Mouse (Mus musculus): ENCODE data around the gene Lsm12. TPM values are rescaled to one million over a fixed set of nuclear protein-coding genes. Genes with fewer than 3 reads are reported as not detected.

Gene Lsm12
- polyA plus RNA-seq (2015; fragmentation: Nextera tagmentation; extraction: Ambion mirVana) = 92.6 and 95.3 TPM in 2 replicates

- Histone ChIP-seq H3K36me3 (peaks cover 28% of the 10 kb centered on the region), H3K27me3 (no peaks in the 10 kb centered on the region), H3K4me1 (replicated peaks) (peaks cover 57% of the 10 kb centered on the region), H3K9ac (peak within 1 kb of the TSS; percentile 93), H3K9me3 (replicated peaks) (no peaks in the 10 kb centered on the region), H3K4me2 (peak within 1 kb of the TSS; percentile 71), H3K27ac (peak within 1 kb of the TSS; percentile 89), H3K4me3 (replicated peaks) (peak within 1 kb of the TSS; percentile 84)
- DNase-seq (peak; percentile 93), ATAC-seq (ENCODE audit: low read depth) (peak; percentile 84)
- WGBS (ENCODE audit: insufficient replicate concordance) = under 1% methylated on average over 70 of the region's 70 CpGs
Measured at GRCm38 (mm10) chr11:102184646-102185495, at the start of gene Lsm12. TSS of gene Lsm12 (minus strand) at chr11:102185296.

GRCm38 (mm10) chr11:102230006-102230741, 45.1 kb upstream of the Lsm12 start, which contains the start of gene Hdac5:
TSS of gene Hdac5 (minus strand) at chr11:102230166.
- DNase-seq (peak; percentile 96), ATAC-seq (ENCODE audit: low read depth) (peak; percentile 95)
- WGBS (ENCODE audit: insufficient replicate concordance) = 1% methylated on average over 41 of the region's 49 CpGs
- H3K9me3 ChIP-seq (replicated peaks) = no peaks in the 10 kb centered on the region
- H3K4me2 ChIP-seq = peak within 1 kb of the TSS; percentile 97
- H3K27ac ChIP-seq = peak within 1 kb of the TSS; percentile 82
- no peaks in the 10 kb centered on the region for H3K36me3 ChIP-seq
- H3K9ac ChIP-seq = peak within 1 kb of the TSS; percentile 89
- peaks cover 33% of the 10 kb centered on the region for H3K4me1 ChIP-seq (replicated peaks)
- peaks cover 39% of the 10 kb centered on the region for H3K27me3 ChIP-seq
- H3K4me3 ChIP-seq (replicated peaks) = peak within 1 kb of the TSS; percentile 80

GRCm38 (mm10) chr11:102229331-102229953, 44.3 kb upstream of the Lsm12 start:
- Histone ChIP-seq H3K27ac (peak overlapping the region; percentile 82), H3K27me3 (peaks cover 47% of the 10 kb centered on the region), H3K9me3 (replicated peaks) (no peaks in the 10 kb centered on the region), H3K36me3 (no peaks in the 10 kb centered on the region), H3K4me2 (peak overlapping the region; percentile 97), H3K4me3 (replicated peaks) (peak overlapping the region; percentile 80), H3K4me1 (replicated peaks) (peaks cover 40% of the 10 kb centered on the region), H3K9ac (peak overlapping the region; percentile 89)
- DNase-seq (peak; percentile 18), ATAC-seq (ENCODE audit: low read depth) (peak; percentile 64)
- WGBS (ENCODE audit: insufficient replicate concordance) = 1% methylated on average over 47 of the region's 47 CpGs

- H3K27me3 ChIP-seq = peaks cover 47% of the 10 kb centered on the region
- H3K36me3 ChIP-seq = no peaks in the 10 kb centered on the region
- DNase-seq (no peak), ATAC-seq (ENCODE audit: low read depth) (no peak)
- WGBS (ENCODE audit: insufficient replicate concordance) = 23% methylated on average over 7 of the region's 7 CpGs
- H3K4me1 ChIP-seq (replicated peaks) = peaks cover 47% of the 10 kb centered on the region
- H3K4me3 ChIP-seq (replicated peaks) = peak overlapping the region; percentile 80
- H3K4me2 ChIP-seq = peak overlapping the region; percentile 97
- H3K9ac ChIP-seq = peak overlapping the region; percentile 89
- H3K27ac ChIP-seq = no peak overlapping the region
- H3K9me3 ChIP-seq (replicated peaks) = no peaks in the 10 kb centered on the region
Measured at GRCm38 (mm10) chr11:102228646-102229268, 43.7 kb upstream of the Lsm12 start.

- Histone ChIP-seq H3K9ac (no peak overlapping the region), H3K27ac (no peak overlapping the region), H3K4me2 (peak overlapping the region; percentile 97), H3K36me3 (no peaks in the 10 kb centered on the region), H3K9me3 (replicated peaks) (no peaks in the 10 kb centered on the region), H3K27me3 (peaks cover 51% of the 10 kb centered on the region), H3K4me1 (replicated peaks) (peaks cover 53% of the 10 kb centered on the region), H3K4me3 (replicated peaks) (peak overlapping the region; percentile 80)
- WGBS (ENCODE audit: insufficient replicate concordance) = 31% methylated on average over 9 of the region's 9 CpGs
- DNase-seq (no peak), ATAC-seq (ENCODE audit: low read depth) (no peak)
Measured at GRCm38 (mm10) chr11:102228191-102228545, 43.1 kb upstream of the Lsm12 start.

- H3K4me1 ChIP-seq (replicated peaks) = peaks cover 59% of the 10 kb centered on the region
Measured at GRCm38 (mm10) chr11:102227270-102228190, 42.4 kb upstream of the Lsm12 start.

GRCm38 (mm10) chr11:102226067-102226978, 41.2 kb upstream of the Lsm12 start:
- no peak overlapping the region for H3K4me2 ChIP-seq
- WGBS (ENCODE audit: insufficient replicate concordance) = 81% methylated on average over 12 of the region's 12 CpGs
- no peak overlapping the region for H3K4me3 ChIP-seq (replicated peaks)
- no peak overlapping the region for H3K9ac ChIP-seq
- DNase-seq (no peak), ATAC-seq (ENCODE audit: low read depth) (no peak)
- no peaks in the 10 kb centered on the region for H3K9me3 ChIP-seq (replicated peaks)
- no peak overlapping the region for H3K27ac ChIP-seq
- no peaks in the 10 kb centered on the region for H3K36me3 ChIP-seq
- H3K4me1 ChIP-seq (replicated peaks) = peaks cover 69% of the 10 kb centered on the region
- H3K27me3 ChIP-seq = peaks cover 51% of the 10 kb centered on the region

More at GRCm38 (mm10) chr11:102227270-102228190, 42.4 kb upstream of the Lsm12 start:
- ATAC-seq (ENCODE audit: low read depth) (no peak), DNase-seq (no peak)
- H3K27me3 ChIP-seq = peaks cover 51% of the 10 kb centered on the region
- no peak overlapping the region for H3K27ac ChIP-seq
- no peak overlapping the region for H3K9ac ChIP-seq
- 0 out of 2 replicates have a peak overlapping the region, but pooled peaks have one; percentile 80 for H3K4me3 ChIP-seq (replicated peaks)
- H3K9me3 ChIP-seq (replicated peaks) = no peaks in the 10 kb centered on the region
- H3K36me3 ChIP-seq = no peaks in the 10 kb centered on the region
- peak overlapping the region; percentile 97 for H3K4me2 ChIP-seq
- 43% methylated on average over 12 of the region's 12 CpGs for WGBS (ENCODE audit: insufficient replicate concordance)

- Histone ChIP-seq H3K9ac (no peak overlapping the region), H3K27ac (no peak overlapping the region), H3K9me3 (replicated peaks) (no peaks in the 10 kb centered on the region), H3K4me1 (replicated peaks) (peaks cover 74% of the 10 kb centered on the region), H3K4me3 (replicated peaks) (peak overlapping the region; percentile 33; the same call in 1 of the 2 replicates), H3K36me3 (no peaks in the 10 kb centered on the region), H3K4me2 (peak overlapping the region; percentile 54), H3K27me3 (peaks cover 51% of the 10 kb centered on the region)
- ATAC-seq (ENCODE audit: low read depth) (no peak), DNase-seq (no peak)
- 63% methylated on average over 5 of the region's 5 CpGs for WGBS (ENCODE audit: insufficient replicate concordance)
Measured at GRCm38 (mm10) chr11:102225221-102225620, 40.1 kb upstream of the Lsm12 start.

GRCm38 (mm10) chr11:102224686-102225085, 39.6 kb upstream of the Lsm12 start:
- H3K27ac ChIP-seq = no peak overlapping the region
- 0 out of 2 replicates have a peak overlapping the region, but pooled peaks have one; percentile 19 for H3K9ac ChIP-seq
- peaks cover 51% of the 10 kb centered on the region for H3K27me3 ChIP-seq
- DNase-seq (peak; percentile 25), ATAC-seq (ENCODE audit: low read depth) (0 out of 2 replicates have a peak, but pooled peaks have one; percentile 4)
- H3K4me2 ChIP-seq = peak overlapping the region; percentile 54
- WGBS (ENCODE audit: insufficient replicate concordance) = 9% methylated on average over 22 of the region's 22 CpGs
- no peaks in the 10 kb centered on the region for H3K9me3 ChIP-seq (replicated peaks)
- no peaks in the 10 kb centered on the region for H3K36me3 ChIP-seq
- H3K4me3 ChIP-seq (replicated peaks) = peak overlapping the region; percentile 33
- peaks cover 79% of the 10 kb centered on the region for H3K4me1 ChIP-seq (replicated peaks)

Measured in liver, embryonic 13.5 days (tissue).